Mouse (Mus musculus) C2C12 (cell line): ENCODE data around the gene Gng7.

Experiments used
- CEBPB ChIP-seq: IDR thresholded peaks from one replicate; pipeline ENCODE4 v1.6.1; 2011; ENCODE audit warnings: low read depth, mild to moderate bottlenecking, control low read depth, moderate library complexity
- CTCF ChIP-seq: IDR thresholded peaks from one replicate; pipeline ENCODE4 v1.5.1; 2011; ENCODE audit not compliant: control insufficient read depth, insufficient read depth, insufficient read length

GRCm38 (mm10) chr10:80981564-80982112, 33.1 kb downstream of the Gng7 start:
- no peak for TF ChIP-seq CEBPB
- no peak for TF ChIP-seq CTCF
